ENCODE assay signal across 1 mouse cellular context in the genomic region with DNA sequence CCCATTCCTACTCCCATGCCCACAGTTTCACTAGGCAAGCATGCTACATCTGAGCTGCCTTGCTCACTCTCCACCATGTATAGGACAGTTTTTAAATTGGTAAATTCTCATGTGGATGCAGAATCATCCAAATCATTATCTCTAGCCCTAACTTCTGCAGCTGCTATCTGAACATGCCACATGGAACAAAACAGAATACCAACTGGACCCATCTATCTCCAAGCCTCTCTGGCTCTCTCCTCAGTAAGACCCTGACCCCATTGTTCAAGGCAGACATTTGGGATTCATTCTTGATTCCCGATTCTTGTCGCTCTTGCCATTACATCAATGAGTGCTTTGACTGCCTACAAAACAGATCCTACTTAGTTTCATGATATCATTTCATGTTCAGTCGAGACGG.
TF ChIP-seq lines count a peak whose summit lies in the region.

No protein-coding gene starts in this region.

TF ChIP-seq in MEL, 35 proteins besides CTCF, POLR2A, EP300 and RAD21:
- TF ChIP-seq BHLHE40 (IDR thresholded peaks at IDR 0.05; ENCODE audit: borderline replicate concordance, low read depth, low read length) = no peak
- peak; percentile 26; the same call in 1 of the 2 replicates for TF ChIP-seq MYC (IDR thresholded peaks at IDR 0.05; ENCODE audit: low read depth, low read length)
- no peak for TF ChIP-seq ELF1 (IDR thresholded peaks at IDR 0.05; ENCODE audit: low read depth, low read length)
- no peak for TF ChIP-seq MAFK (IDR thresholded peaks at IDR 0.05; ENCODE audit: borderline replicate concordance, low read depth, low read length)
- TF ChIP-seq GATA1 (IDR thresholded peaks at IDR 0.05; ENCODE audit: low read depth, low read length) = peak; percentile 63
- TF ChIP-seq SIN3A (IDR thresholded peaks at IDR 0.05; ENCODE audit: low read length) = 0 out of 2 replicates have a peak, but pooled peaks have one; percentile 3
- no peak for TF ChIP-seq JUND (IDR thresholded peaks at IDR 0.05; ENCODE audit: low read depth, low read length)
- TF ChIP-seq RCOR1 (IDR thresholded peaks at IDR 0.05; ENCODE audit: low read depth, low read length) = 0 out of 2 replicates have a peak, but pooled peaks have one; percentile 21
- 0 out of 2 replicates have a peak, but pooled peaks have one; percentile 23 for TF ChIP-seq ETS1 (IDR thresholded peaks at IDR 0.05; ENCODE audit: low read depth, low read length)
- 0 out of 2 replicates have a peak, but pooled peaks have one; percentile 25 for TF ChIP-seq ZMIZ1 (IDR thresholded peaks at IDR 0.05; ENCODE audit: low read depth, low read length)
- peak; percentile 53; the same call in 1 of the 2 replicates for TF ChIP-seq TCF12 (IDR thresholded peaks at IDR 0.05; ENCODE audit: low read depth, low read length)
- TF ChIP-seq KAT2A (conservative IDR thresholded peaks at IDR 0.05; ENCODE audit: low read depth, low read length) = 0 out of 2 replicates have a peak, but pooled peaks have one; percentile 27
- peak; percentile 31; the same call in 1 of the 2 replicates for TF ChIP-seq TAL1 (IDR thresholded peaks at IDR 0.05; ENCODE audit: low read length)
- TF ChIP-seq MAX (IDR thresholded peaks at IDR 0.05; ENCODE audit: low read length) = peak; percentile 53; the same call in 1 of the 2 replicates
- TF ChIP-seq NELFE (IDR thresholded peaks at IDR 0.05; ENCODE audit: low read depth, low read length) = 0 out of 2 replicates have a peak, but pooled peaks have one; percentile 19
- TF ChIP-seq ZNF384 (IDR thresholded peaks at IDR 0.05; ENCODE audit: low read depth, low read length) = no peak
TF ChIP-seq in MEL: peak in this region for 11.
